Mouse (Mus musculus) limb, embryonic 14.5 days (tissue): ENCODE measurements at regions not wholly inside any gene's neighbourhood (a gene's known extent, or its start where the extent isn't known, plus 50 kb on each side); places are given as distances from the start of the nearest gene placed in this dataset.

Experiments
- ATAC-seq: fragments of 200-750 bp; cut with Nextera tagmentation; 2 replicates; pipeline ENCODE4 v1.8.0; 2017; ENCODE audit warnings: low read depth, moderate number of reproducible peaks, moderate TSS enrichment; ENCODE audit not compliant: low FRiP score
- DNase-seq: peaks from one replicate; pipeline ENCODE4 v3.0.0-alpha.2; 2015; ENCODE audit warnings: low spot score
- H3K27ac ChIP-seq: fragments of 300-500 bp; sonication (generic); replicated peaks from 2 replicates; pipeline ENCODE4 v1.5.1; 2014; ENCODE audit warnings: low read depth, mild to moderate bottlenecking, low read length, moderate library complexity, mixed read lengths
- H3K27me3 ChIP-seq: fragments of 300-500 bp; sonication (generic); 2 replicates; pipeline ENCODE4 v1.6.1; 2014; ENCODE audit warnings: low read length, mixed read lengths; ENCODE audit not compliant: control insufficient read depth, insufficient read depth
- H3K36me3 ChIP-seq: fragments of 300-500 bp; sonication (generic); 2 replicates; pipeline ENCODE4 v1.6.1; 2014; ENCODE audit warnings: mild to moderate bottlenecking, low read length, moderate library complexity, mixed read lengths; ENCODE audit not compliant: control insufficient read depth, insufficient read depth
- H3K4me1 ChIP-seq: fragments of 300-500 bp; sonication (generic); 2 replicates; pipeline ENCODE4 v1.6.1; 2014; ENCODE audit warnings: antibody characterized with exemption, low read length, mixed read lengths; ENCODE audit not compliant: control insufficient read depth, insufficient read depth
- H3K4me2 ChIP-seq: fragments of 300-500 bp; sonication (generic); replicated peaks from 2 replicates; pipeline ENCODE4 v1.6.1; 2014; ENCODE audit warnings: low read depth, mild to moderate bottlenecking, low read length, moderate library complexity; ENCODE audit not compliant: severe bottlenecking
- H3K4me3 ChIP-seq: fragments of 300-500 bp; sonication (generic); replicated peaks from 2 replicates; pipeline ENCODE4 v1.5.1; 2014; ENCODE audit warnings: low read length
- H3K9ac ChIP-seq: fragments of 300-500 bp; sonication (generic); 2 replicates; pipeline ENCODE4 v1.6.1; 2014; ENCODE audit warnings: mild to moderate bottlenecking, low read depth, low read length, moderate library complexity; ENCODE audit not compliant: severe bottlenecking
- H3K9me3 ChIP-seq: fragments of 300-500 bp; sonication (generic); 2 replicates; pipeline ENCODE4 v1.6.1; 2016; ENCODE audit warnings: low read length; ENCODE audit not compliant: control insufficient read depth
- POLR2A ChIP-seq: fragments of 200-500 bp; IDR thresholded peaks from 2 replicates; pipeline ENCODE4 v1.8.0; 2012; ENCODE audit warnings: inconsistent platforms, mild to moderate bottlenecking, moderate library complexity, borderline replicate concordance; ENCODE audit not compliant: insufficient read depth, insufficient read length; ENCODE audit errors: extremely low read depth
- WGBS: fragments of 180-500 bp; shearing (Covaris S2); extraction: QIAGEN DNeasy Blood & Tissue Kit; methylation state at CpG from one replicate; pipeline ENCODE4 v1.1.7; 2014; 5-methylcytosine and 5-hydroxymethylcytosine counted together

DNA sequence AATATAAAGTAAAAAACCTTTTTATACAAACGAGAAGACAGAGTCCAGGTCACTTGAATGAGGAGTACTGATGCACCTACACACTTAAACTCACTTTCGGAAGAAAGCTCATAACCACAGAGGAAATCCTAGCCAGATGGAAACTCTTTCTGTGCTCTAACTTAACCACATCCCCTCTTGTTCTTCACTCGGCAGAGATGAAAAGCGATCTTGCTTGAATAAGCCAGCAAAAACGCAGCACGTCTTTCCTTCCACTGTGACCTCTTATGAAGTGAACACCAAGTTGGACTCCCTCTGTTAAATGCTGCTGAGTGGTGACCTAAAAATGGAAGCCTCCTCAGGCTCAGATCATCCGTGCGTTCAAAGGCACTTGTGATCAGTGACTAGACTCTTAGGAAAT, 113.1 kb upstream of the Crim1 start:
- ATAC-seq (no peak), DNase-seq (peak; percentile 22)
- H3K4me1 ChIP-seq, result no peaks in the 10 kb centered on the region
- H3K4me2 ChIP-seq, result no peak overlapping the region
- H3K4me3 ChIP-seq, result no peak overlapping the region
- WGBS, result 74% methylated on average over 8 of the region's 8 CpGs
- no peaks in the 10 kb centered on the region for H3K9me3 ChIP-seq
- no peaks in the 10 kb centered on the region for H3K27me3 ChIP-seq
- no peaks in the 10 kb centered on the region for H3K36me3 ChIP-seq
- TF ChIP-seq POLR2A, result no peak
- H3K9ac ChIP-seq, result no peak overlapping the region
- no peak overlapping the region for H3K27ac ChIP-seq

DNA sequence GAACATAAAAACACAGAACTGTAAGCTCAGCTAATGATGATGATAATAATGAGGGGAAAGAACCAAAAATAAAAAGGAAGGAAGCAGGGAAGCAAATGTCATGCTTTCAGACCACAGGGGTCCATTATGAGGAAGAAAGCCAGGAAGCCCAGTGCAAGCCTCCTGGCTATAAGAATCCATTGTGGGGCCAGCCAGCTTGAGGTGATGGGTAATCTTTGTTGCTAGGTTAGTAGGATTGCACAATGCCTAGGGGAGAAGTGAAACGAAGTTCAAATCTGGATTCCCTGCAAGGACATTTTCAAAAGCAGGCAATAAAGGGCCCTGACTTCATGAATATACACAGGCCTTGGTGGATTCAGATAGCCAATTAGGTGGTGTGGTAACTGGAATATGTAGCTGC, 102.3 kb upstream of the Crim1 start:
- WGBS, result 53% methylated on average over 1 of the region's 1 CpGs
- Histone ChIP-seq H3K4me2 (no peak overlapping the region), H3K4me1 (no peaks in the 10 kb centered on the region), H3K36me3 (no peaks in the 10 kb centered on the region), H3K27me3 (no peaks in the 10 kb centered on the region), H3K4me3 (no peak overlapping the region), H3K9me3 (no peaks in the 10 kb centered on the region), H3K9ac (no peak overlapping the region), H3K27ac (no peak overlapping the region)
- no peak for TF ChIP-seq POLR2A
- no peak for ATAC-seq
- DNase-seq, result no peak

GRCm38 (mm10) chr17:78108793-78109192, 91.3 kb upstream of the Crim1 start:
- 91% methylated on average over 6 of the region's 6 CpGs for WGBS
- Histone ChIP-seq H3K4me2 (no peak overlapping the region), H3K9me3 (no peaks in the 10 kb centered on the region), H3K36me3 (no peaks in the 10 kb centered on the region), H3K27me3 (no peaks in the 10 kb centered on the region), H3K9ac (no peak overlapping the region), H3K27ac (no peak overlapping the region), H3K4me3 (no peak overlapping the region), H3K4me1 (no peaks in the 10 kb centered on the region)
- TF ChIP-seq POLR2A, result no peak
- no peak for DNase-seq
- ATAC-seq, result no peak

GRCm38 (mm10) chr17:78109364-78110222, 90.5 kb upstream of the Crim1 start:
- no peak for ATAC-seq
- no peak for TF ChIP-seq POLR2A

GRCm38 (mm10) chr17:78132116-78132515, 67.9 kb upstream of the Crim1 start:
- Histone ChIP-seq H3K36me3 (no peaks in the 10 kb centered on the region), H3K9ac (no peak overlapping the region), H3K4me2 (no peak overlapping the region), H3K4me1 (no peaks in the 10 kb centered on the region), H3K4me3 (no peak overlapping the region), H3K27ac (no peak overlapping the region), H3K27me3 (no peaks in the 10 kb centered on the region), H3K9me3 (no peaks in the 10 kb centered on the region)
- DNase-seq, result no peak
- 90% methylated on average over 1 of the region's 1 CpGs for WGBS
- ATAC-seq, result no peak
- no peak for TF ChIP-seq POLR2A

More at GRCm38 (mm10) chr17:78109364-78110222, 90.5 kb upstream of the Crim1 start:
- no peak for DNase-seq
- 69% methylated on average over 7 of the region's 7 CpGs for WGBS
- no peaks in the 10 kb centered on the region for H3K4me1 ChIP-seq
- no peak overlapping the region for H3K4me2 ChIP-seq
- no peak overlapping the region for H3K9ac ChIP-seq
- no peak overlapping the region for H3K4me3 ChIP-seq
- no peaks in the 10 kb centered on the region for H3K9me3 ChIP-seq
- H3K27me3 ChIP-seq, result no peaks in the 10 kb centered on the region
- H3K36me3 ChIP-seq, result no peaks in the 10 kb centered on the region
- H3K27ac ChIP-seq, result no peak overlapping the region
